Mouse (Mus musculus) heart, postnatal 25 days (tissue): ENCODE measurements around the gene Tmem138. TPM values are rescaled to one million over a fixed set of nuclear protein-coding genes. Genes with fewer than 3 reads are reported as not detected.
"Not testable (repeated sequence)": the region's sequence is repeated elsewhere in the genome, so short reads cannot be mapped to it uniquely, and the experiment has no call there.

Source experiments
- DNase-seq: peaks from one replicate; pipeline ENCODE4 v3.0.0; 2022; ENCODE audit warnings: low spot score
- intact Hi-C: fragments of 180-260 bp; cut with DNase I; formaldehyde crosslinking; loops from one replicate; pipeline ENCODE4 v1.15.1; 2025
- total RNA-seq, 2 experiments: library from RNA; stranded (reverse); gene quantifications; 2 replicates each; pipeline ENCODE4 v1.2.3; 2021

The Tmem138 gene
- total RNA-seq, 2 experiments from 2014 or later: 2.9 to 3.0 TPM

DNA sequence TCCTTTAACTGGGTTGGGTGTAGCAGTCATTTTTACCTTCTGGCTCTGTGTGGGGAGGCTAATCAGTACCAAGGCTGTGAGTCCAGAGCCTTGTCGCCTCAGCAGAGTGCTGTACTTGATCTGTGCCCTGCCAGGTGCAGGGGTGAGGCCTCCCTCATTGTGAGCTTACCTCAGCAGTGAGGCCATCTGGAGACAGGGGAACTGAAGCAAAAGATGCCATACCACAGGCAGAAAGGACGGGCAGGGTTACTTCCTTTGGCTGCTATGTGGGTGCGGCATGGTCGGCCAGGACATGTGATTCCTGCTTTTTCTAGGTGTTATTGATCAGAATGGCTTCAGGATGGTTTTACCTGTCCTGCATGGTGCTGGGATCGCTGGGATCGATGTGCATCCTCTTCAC is 4.8 kb upstream of the Tmem138 start:
- intact Hi-C loops: no loop called here
- no peak for DNase-seq

- intact Hi-C loops: no loop called here
- no peak for DNase-seq
These were observed 3.6 kb upstream of the Tmem138 start for GRCm38 (mm10) chr19:10580761-10581160.

GRCm38 (mm10) chr19:10580102-10580501 is 2.9 kb upstream of the Tmem138 start:
- intact Hi-C loops: no loop called here
- DNase-seq: no peak

- intact Hi-C loops: no loop called here
- no peak for DNase-seq
These were observed 7.5 kb downstream of the Tmem138 start for GRCm38 (mm10) chr19:10569627-10570026.

- intact Hi-C loops: no loop called here
These were observed 11.9 kb downstream of the Tmem138 start for GRCm38 (mm10) chr19:10565217-10565616.

DNA sequence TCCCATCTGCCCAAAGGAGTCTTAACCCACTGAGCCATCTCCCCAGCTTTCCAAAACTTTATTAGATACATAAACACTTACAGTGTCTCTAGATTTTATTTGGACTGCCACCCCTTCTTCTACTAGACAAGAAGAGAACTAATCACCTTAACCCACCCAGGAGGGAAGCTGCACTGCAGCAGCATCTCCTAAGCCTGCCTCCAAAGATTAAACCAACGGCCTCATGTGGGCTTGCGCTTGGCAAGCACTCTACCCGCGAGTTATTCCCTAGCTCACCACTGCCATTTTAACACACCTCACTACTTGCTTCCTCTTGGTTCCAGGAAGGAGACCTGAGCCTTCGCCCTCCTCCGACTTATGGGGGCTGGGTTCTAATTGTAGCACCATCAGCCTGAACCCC is 12.9 kb downstream of the Tmem138 start:
- intact Hi-C loops: no loop called here

More at GRCm38 (mm10) chr19:10565217-10565616, 11.9 kb downstream of the Tmem138 start:
- DNase-seq: no peak

GRCm38 (mm10) chr19:10562351-10562750 is 14.8 kb downstream of the Tmem138 start:
- no peak for DNase-seq
- intact Hi-C loops: no loop called here

More for the DNA sequence above, 12.9 kb downstream of the Tmem138 start:
- no peak for DNase-seq

- peak; percentile 46 for DNase-seq
- intact Hi-C loops: no loop called here
These were observed 15.4 kb downstream of the Tmem138 start for GRCm38 (mm10) chr19:10561558-10562314.

DNA sequence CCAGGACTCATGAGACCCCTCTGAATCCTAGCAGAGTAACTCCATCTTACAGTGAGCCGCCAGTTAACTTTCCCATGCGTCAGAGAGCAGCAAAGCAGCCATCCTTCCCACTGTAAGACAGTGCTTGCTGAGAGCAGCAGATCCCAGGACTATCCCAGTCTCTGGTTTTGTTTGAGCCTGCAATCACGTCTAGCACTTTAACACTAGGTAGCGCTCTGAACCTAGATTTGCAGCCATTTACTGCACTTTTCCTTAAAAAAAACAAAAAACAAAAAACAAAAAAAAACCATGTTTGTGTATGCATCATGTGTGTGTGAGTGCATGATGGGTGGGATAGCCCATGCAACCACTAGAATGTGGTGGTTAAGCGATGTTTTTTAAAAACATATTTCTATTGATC is 17.1 kb downstream of the Tmem138 start:
- intact Hi-C loops: no loop called here
- no peak for DNase-seq

DNA sequence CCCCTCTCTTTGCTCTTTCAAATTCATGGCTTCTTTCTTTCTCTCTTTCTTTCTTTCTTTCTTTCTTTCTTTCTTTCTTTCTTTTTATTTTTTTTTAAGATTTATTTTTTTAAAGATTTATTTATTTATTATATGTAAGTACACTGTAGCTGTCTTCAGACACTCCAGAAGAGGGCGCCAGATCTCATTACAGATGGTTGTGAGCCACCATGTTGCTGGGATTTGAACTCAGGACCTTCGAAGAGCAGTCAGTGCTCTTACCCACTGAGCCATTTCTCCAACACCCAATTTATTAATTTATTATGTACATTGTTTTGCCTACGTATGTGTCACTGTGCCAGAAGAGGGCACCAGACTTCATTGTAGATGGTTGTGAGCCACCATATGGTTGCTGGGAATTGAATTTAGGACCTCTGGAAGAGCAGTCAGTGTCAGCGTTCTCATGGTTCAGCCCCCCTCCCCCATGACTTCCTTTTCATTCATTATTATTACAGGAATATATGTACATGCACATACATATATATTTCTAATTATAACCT is 19.3 kb downstream of the Tmem138 start:
- intact Hi-C loops: loop anchor here (2.0 kb wide), 1 partner anchor 47 kb away; the partner anchor contains the start of genes Ddb1 and Tkfc
- DNase-seq: not testable (repeated sequence)

- intact Hi-C loops: loop anchor here (2.0 kb wide), 1 partner anchor 47 kb away; the partner anchor contains the start of genes Ddb1 and Tkfc
- DNase-seq: no peak
These were observed 19.7 kb downstream of the Tmem138 start for GRCm38 (mm10) chr19:10557430-10557829.

DNA sequence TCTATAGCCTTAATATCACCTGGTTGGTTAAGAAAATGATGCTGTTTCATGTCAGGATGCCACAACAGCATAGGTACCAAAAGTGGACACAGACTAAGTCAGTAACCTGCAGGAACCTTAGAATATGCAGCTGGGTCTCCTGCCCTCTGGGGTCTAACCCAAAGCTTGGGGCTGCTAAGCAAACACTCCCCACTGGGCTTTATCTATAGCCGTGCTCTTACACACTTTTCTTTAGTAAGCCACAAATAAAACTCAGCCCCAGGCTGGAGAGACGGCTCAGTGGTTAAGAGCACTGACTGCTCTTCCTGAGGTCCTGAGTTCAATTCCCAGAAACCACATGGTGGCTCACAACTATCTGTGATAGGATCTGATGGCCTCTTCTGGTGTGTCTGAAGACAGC is 20.2 kb downstream of the Tmem138 start:
- no peak for DNase-seq
- intact Hi-C loops: loop anchor here (2.0 kb wide), 1 partner anchor 48 kb away; the partner anchor contains the start of genes Ddb1 and Tkfc

- peak; percentile 72 for DNase-seq
- intact Hi-C loops: loop anchor here (2.0 kb wide), 3 partner anchors 19 to 49 kb away; partner anchors contain the start of genes Ddb1, Sdhaf2 and Tkfc
These were observed 21.3 kb downstream of the Tmem138 start, which contains the start of gene Tmem216 for GRCm38 (mm10) chr19:10555624-10556510. Gene Tmem216, minus strand, starts transcription at chr19:10556238.

DNA sequence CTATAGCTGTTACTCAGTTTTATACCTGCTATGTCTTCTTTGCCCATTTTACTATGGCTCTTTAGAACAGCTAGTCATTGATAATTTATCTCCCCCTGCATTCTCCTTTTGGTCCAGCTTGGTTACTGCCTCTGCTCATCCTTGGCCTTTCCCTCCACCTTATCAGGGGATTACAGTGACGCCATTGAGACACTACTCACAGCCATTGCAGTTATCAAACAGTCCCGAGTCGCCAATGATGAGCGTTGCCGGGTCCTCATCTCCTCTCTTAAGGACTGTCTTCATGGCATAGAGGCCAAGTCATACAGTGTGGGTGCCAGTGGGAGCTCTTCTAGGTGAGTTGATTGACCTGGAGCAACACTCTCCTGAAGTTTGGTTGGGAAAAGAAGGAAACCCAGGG is 37.7 kb downstream of the Tmem138 start:
- DNase-seq: no peak
- intact Hi-C loops: no loop called here

DNA sequence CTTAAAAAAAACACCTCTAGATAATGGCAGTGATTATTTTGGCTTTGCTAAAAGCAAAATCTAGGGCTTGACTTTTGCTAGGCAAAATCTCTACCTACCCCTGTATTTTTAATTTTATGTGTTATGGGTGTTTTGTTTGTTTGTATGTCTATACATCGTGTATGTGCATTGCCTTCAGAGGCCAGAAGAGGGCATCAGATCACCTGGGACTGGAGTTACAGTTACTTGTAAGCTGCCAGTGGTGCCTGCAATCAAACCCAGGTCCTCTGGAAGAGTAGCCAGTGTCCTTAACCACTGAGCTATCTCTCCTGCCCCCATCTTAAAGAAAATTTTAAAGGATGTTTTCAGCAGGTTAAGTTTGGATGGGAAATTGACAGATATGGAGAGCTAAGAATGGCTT is 47.1 kb downstream of the Tmem138 start:
- no peak for DNase-seq
- intact Hi-C loops: no loop called here

DNA sequence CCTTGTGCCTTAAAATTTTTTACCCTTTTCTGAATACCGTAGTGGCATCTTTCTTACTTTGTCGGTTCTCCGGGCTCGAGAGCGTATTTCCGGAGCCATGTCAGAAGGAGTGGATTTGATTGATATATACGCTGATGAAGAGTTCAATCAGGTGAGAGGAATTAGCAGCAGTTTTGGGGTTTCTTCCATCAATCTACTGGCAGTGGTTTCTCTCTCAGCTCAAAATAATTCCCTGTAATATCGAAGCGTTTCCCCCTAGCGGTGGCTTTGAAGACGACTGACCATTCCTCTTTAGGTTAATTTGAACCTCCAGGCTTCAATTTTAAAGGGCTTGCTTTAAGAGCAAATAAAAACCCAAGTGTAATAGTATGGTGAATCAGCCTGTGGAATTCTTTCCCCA is 51.3 kb downstream of the Tmem138 start, which contains the start of gene Sdhaf2:
Gene Sdhaf2 (minus strand): TSS at position 233 of the 400 bp plus-strand sequence.
- DNase-seq: no peak
- intact Hi-C loops: loop anchor here (2.0 kb wide), 1 partner anchor 29 kb away; no protein-coding TSS in a partner anchor

DNA sequence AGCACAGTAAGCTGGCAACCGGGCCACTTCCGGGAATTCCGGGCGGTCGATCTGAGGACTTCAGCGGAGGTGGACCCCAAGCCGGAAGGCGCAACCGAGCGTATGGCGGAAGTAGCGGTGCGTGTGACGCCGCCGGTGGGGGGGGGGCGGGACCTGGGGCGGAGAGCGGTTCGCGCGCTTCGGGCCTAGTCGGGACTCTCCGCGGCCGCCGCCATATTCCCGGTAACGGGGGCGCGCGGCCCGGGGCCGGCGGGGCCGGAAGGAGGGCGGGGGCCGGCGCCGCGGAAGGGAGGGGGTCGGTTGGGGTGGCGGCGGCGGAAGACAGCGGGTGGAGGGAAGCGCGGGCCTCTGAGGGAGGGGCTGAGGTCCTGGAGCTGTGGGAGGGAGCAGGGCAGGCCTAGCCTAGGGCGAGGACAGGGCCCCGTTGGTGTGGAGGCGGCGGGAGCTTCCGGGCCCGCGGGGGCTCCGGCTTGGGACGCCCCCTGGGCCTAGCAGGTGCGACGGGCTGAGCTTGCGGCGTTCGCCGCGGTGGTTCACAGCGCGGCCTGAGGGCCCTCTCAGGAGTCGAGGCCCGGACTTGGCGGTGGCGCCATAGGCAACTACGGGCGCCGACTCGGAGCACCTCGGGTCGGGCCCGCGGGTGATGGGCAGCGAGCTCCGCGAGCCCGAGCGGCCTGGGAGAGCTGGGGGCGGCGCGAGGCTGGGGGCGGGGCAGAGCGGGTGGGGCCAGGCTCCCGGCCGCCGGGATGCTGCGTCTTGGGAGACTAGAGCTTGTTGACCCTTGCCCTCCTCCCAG is 51.9 kb downstream of the Tmem138 start, which contains the start of gene Cpsf7:
Gene Cpsf7 (plus strand): TSS at position 161 of the 796 bp plus-strand sequence.
- intact Hi-C loops: no loop called here
- peak; percentile 86 for DNase-seq

DNA sequence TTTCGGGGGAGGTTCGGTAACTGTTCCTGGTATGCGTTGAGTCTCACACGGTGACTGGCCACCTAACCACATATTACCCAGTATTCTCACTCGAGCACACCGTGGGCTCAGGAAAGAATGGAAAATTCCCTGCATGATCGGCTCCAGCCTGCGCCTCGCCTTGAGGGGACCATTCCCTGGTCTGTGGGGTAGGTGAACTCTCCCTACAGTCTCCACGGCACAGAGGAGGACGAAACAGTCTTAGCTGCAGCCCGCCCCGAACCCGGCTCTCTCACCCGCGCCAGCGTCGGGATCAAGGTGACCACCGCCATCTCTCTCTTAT is 52.4 kb downstream of the Tmem138 start:
- intact Hi-C loops: no loop called here
- no peak for DNase-seq

- intact Hi-C loops: no loop called here
These were observed 53.6 kb downstream of the Tmem138 start for GRCm38 (mm10) chr19:10523483-10524080.

More at GRCm38 (mm10) chr19:10523483-10524080, 53.6 kb downstream of the Tmem138 start:
- no peak for DNase-seq
